Mouse (Mus musculus) gastrocnemius, postnatal 25 days (tissue): ENCODE measurements around the gene Cfap299. TPM values are rescaled to one million over a fixed set of nuclear protein-coding genes. Genes with fewer than 3 reads are reported as not detected.

Experiments
- DNase-seq: peaks from one replicate; pipeline ENCODE4 v3.0.0; 2022
- total RNA-seq, 2 experiments: library from RNA; stranded (reverse); gene quantifications; 1 replicate in 1 of 2; 2 replicates in 1 of 2; pipeline ENCODE4 v1.2.3; 2021

The Cfap299 gene
- total RNA-seq, 2 experiments from 2014 or later = not detected

- no peak for DNase-seq
Measured at GRCm38 (mm10) chr5:98650345-98650744, 321.2 kb downstream of the Cfap299 start.

GRCm38 (mm10) chr5:98651049-98651448 lies 321.9 kb downstream of the Cfap299 start:
- no peak for DNase-seq

DNA sequence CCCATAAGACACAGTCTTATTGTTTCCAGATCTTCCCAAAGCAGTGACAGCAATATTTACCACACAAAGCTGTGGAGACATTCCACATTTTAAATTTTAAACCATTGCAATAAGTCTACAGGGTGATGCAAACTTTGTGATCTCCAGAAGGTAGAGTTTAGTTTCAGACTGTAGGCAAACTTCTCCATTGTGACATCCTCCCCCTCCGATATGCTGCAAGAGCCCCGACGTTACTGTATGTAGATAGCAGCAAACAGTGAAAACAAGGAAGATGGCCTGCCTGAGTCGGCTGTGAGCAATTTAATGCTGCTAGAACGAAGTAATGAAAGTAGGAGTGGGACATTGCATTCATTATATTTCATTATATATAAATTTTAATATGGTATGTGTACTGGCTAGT lies 359.1 kb downstream of the Cfap299 start:
- DNase-seq = no peak

GRCm38 (mm10) chr5:98692070-98692469 lies 363.0 kb downstream of the Cfap299 start:
- no peak for DNase-seq

- no peak for DNase-seq
Measured at GRCm38 (mm10) chr5:98696336-98696735, 367.2 kb downstream of the Cfap299 start.

GRCm38 (mm10) chr5:98703963-98704362 lies 374.9 kb downstream of the Cfap299 start:
- DNase-seq = no peak

GRCm38 (mm10) chr5:98706597-98706996 lies 377.5 kb downstream of the Cfap299 start:
- no peak for DNase-seq

DNA sequence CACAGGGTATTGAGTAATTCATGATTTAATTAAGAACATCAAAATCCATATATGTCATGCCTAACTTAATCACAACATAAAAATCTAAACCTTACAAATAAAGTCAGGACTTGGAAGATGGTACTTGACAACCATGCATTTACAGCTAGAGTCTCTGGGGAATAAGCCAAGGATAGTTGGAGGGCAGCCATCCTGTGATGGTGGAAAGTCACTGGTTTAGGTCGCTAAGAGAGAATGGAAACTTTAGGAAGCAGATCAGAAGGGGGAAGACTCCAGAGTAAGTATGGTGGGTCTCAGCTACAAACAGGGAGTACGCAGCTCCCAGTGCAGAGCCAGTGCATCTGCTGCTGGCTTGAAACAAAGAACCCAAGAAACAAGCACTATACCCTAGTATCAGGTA lies 386.3 kb downstream of the Cfap299 start:
- DNase-seq = no peak

GRCm38 (mm10) chr5:98732157-98733009 lies 403.3 kb downstream of the Cfap299 start:
- DNase-seq = peak; percentile 14

- no peak for DNase-seq
Measured at GRCm38 (mm10) chr5:98733010-98733399, 403.9 kb downstream of the Cfap299 start.

DNA sequence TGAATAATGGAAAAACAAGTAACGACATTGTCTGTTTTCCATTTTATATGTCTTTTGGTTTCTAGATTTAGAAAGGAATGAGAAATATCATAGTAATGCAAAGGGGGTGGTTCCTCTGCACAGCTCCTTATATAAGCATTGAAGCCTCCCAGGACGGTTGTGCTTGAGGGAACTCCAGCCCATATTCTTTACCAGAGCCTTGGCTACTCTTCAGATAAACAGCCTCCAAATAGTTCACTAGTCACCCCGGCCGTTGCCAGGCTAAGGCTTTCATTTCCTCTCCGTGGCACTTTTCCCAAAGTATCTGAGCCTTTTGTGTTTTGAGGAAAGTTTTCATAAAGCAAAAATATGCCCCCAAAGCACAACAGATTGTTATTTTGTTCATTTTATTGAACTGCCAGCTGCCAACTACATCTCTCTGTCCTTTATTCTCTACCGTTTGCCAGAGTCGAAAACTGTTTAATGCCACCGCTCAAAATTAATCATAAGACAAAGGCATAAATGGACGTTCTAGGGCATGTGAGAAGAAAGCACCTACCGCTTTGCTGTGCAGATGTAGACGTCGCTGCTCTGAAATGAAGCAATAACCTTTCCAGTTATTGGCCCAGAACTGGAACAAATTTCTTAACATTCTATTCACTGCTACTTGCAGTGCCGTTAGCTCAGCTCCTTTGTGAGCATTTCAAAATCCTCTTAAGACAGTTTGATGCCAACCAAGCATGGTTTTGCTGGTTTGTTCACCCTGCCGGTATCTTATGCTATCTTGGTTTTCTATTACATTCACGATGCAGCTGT lies 433.0 kb downstream of the Cfap299 start:
- DNase-seq = peak; percentile 10

GRCm38 (mm10) chr5:98778588-98778987 lies 449.5 kb downstream of the Cfap299 start:
- DNase-seq = no peak

DNA sequence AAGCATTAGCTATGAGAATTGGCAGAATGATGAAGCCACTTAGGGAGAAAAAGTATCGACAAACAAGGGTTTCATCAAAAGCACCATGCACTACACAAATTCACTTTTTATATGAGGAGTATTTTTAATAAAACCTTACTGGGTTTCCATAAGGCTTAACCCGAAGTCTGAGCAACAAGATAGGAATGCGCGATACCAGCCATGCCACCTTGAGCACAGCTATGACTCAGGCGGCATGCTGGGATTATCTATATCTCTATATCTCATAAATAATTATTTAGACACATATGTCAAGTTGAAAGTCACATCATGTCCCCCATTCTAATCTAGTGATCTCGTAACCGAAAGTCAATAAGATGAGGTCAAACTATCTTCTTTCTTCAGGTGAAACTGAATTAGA lies 453.0 kb downstream of the Cfap299 start:
- DNase-seq = no peak

DNA sequence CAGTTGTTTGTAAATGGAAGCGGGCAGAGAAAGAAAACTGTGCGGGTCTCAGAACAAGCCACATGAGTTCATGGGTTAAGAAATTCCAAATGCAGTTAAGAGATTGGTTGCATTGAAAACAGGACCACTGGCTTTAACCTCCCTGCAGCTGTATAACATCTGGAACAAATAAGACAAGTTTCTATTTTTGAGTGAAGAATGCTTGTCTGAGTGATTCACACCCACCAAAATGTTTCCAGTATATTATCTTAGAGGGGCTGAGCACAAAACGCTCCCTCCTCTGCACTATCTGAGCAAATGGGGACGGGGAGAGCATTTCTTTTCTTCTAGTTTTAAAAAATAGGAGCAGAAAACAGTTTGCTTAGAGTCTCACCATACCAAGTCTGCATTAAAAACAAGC lies 458.6 kb downstream of the Cfap299 start:
- no peak for DNase-seq

DNA sequence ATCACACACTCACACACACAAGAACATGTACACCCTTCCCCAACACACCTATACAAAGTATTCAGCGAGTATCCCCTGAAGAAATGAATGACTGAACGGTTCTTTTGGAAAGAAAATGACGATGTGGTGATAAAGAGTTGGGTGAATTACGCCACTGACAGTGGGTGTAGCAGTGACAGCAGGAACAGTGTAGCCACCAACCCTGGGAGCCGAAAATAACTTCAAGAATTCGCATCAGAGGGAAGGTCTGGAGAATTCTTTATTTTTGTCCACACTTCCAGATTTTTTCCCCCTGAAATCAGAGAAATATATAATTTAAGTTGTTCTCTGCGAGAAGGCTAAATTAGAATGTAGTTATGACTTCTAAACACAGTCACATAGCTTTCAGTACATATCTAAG lies 459.5 kb downstream of the Cfap299 start:
- no peak for DNase-seq

DNA sequence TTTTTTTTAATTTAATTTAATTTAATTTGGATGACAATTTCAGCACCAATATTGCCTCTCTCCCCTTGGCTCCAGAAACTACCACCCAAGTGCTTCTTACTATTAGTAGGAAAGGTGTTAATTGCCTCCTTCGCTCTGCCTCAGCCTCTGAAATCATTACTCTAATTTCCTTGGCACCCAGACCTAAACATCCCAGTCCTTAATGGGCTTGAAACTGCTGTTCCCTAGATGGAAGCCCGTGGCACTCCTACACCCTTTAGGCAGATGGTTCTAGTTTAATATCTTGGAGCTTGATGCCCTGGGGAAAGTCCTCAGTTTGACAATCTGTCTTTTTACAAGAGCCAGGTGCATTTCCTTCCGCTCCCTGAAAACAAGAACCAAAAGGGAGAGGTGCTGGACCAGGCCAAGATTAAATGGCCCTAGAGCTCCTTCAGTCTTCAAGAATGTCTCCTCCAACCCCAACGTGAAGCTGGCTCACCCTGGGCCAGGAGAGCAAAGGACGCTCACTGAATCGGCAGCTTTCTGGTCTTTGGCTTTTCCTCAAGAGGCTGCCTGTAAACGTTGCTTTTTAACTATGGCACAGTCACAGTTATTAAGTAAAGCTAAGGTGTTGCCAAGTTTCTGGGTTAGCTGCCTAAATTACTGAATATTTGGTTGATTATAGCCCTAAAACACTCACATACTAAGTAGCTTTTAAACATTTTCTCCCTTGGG lies 461.9 kb downstream of the Cfap299 start:
- no peak for DNase-seq

GRCm38 (mm10) chr5:98801495-98801894 lies 472.4 kb downstream of the Cfap299 start:
- DNase-seq = no peak

GRCm38 (mm10) chr5:98804761-98805160 lies 475.7 kb downstream of the Cfap299 start:
- no peak for DNase-seq

GRCm38 (mm10) chr5:98806492-98806891 lies 477.4 kb downstream of the Cfap299 start:
- no peak for DNase-seq

DNA sequence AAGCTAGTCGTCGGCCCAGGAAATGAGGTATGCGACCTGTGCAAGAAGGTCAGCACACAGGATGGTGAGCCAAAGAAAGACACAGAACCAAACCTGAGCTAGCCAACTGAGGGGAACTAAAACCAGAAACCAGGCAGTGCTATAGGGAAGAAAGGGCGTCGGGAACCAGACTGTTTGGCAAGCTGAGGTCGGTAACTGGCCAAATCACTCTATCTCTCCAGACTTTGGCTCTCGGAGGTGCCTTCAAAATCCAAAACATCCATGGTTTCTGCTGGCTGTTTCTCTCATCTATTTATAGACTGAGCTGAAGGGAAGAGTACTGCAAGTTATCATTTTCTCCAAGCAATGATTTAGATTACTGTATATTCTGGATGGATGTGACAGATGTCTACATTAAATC lies 477.9 kb downstream of the Cfap299 start:
- DNase-seq = no peak

DNA sequence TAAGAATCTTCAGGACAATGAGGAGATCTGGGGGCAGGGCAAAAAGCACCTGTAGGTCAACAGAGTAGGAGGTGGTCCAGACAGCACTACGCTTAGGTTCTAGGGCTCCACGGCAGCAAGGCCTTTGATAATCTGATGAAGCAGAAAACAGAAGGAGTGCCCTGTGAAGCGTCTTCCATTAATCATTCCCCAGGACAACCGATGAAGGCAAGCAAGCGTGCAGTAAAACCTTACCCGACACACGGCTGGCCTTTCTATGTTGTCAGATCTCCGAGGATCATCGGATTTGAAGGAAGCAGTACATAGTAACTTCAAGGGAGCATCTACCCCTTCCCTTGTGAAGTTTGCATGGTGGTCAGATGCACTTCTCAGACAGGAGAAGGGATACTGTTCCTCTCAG lies 478.8 kb downstream of the Cfap299 start:
- no peak for DNase-seq

DNA sequence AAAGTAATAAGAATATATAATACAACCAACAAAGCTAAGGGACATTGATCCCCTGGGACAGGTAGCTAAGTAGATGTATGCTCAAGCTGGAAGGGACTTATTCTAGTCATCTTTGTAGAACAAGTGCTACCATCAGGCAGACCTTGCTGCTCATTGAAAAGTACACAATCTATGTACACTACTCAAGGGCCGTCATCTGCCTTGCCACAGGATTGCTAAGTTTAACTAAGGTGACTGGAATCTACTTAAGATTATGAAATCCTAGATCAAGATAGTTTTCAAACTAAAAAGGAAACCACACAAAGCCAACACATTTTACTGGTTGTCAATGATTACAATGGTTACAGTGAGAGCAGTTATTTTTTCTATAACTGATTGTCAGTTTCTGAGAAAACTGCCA lies 483.3 kb downstream of the Cfap299 start:
- DNase-seq = no peak

GRCm38 (mm10) chr5:98815269-98815668 lies 486.2 kb downstream of the Cfap299 start:
- DNase-seq = no peak
